Mouse (Mus musculus): ENCODE measurements at regions not wholly inside any gene's neighbourhood (a gene's known extent, or its start where the extent isn't known, plus 50 kb on each side); places are given as distances from the start of the nearest gene placed in this dataset.

- DNase-seq: no peak
Measured at GRCm38 (mm10) chr2:61527127-61527526, 51.3 kb upstream of the Tank start.

- no peak for DNase-seq
Measured at GRCm38 (mm10) chr2:61524060-61524734, 54.2 kb upstream of the Tank start.

GRCm38 (mm10) chr2:61514445-61515123, 63.8 kb upstream of the Tank start:
- DNase-seq: no peak

GRCm38 (mm10) chr2:61513787-61514444, 64.5 kb upstream of the Tank start:
- peak; percentile 42 for DNase-seq

GRCm38 (mm10) chr2:61503594-61503993, 74.8 kb upstream of the Tank start:
- DNase-seq: no peak

GRCm38 (mm10) chr2:61501922-61502321, 76.5 kb upstream of the Tank start:
- DNase-seq: peak in 1 of 2 experiments; percentile 31

- DNase-seq: no peak
Measured at GRCm38 (mm10) chr2:61499266-61499665, 79.1 kb upstream of the Tank start.

GRCm38 (mm10) chr2:61497930-61498329, 80.5 kb upstream of the Tank start:
- DNase-seq: no peak

GRCm38 (mm10) chr2:61496968-61497367, 81.4 kb upstream of the Tank start:
- no peak for DNase-seq

GRCm38 (mm10) chr2:61493918-61494712, 84.3 kb upstream of the Tank start:
- DNase-seq: peak; percentile 79

GRCm38 (mm10) chr2:61492043-61492743, 86.2 kb upstream of the Tank start:
- peak; percentile 81 to 82 for DNase-seq

GRCm38 (mm10) chr2:61490436-61491109, 87.8 kb upstream of the Tank start:
- peak; percentile 34 to 36 for DNase-seq

GRCm38 (mm10) chr2:61489762-61490161, 88.6 kb upstream of the Tank start:
- DNase-seq: peak; percentile 55 to 66

GRCm38 (mm10) chr2:61483820-61484219, 94.6 kb upstream of the Tank start:
- DNase-seq: no peak

GRCm38 (mm10) chr2:61476648-61477047, 101.7 kb upstream of the Tank start:
- no peak for DNase-seq

GRCm38 (mm10) chr2:61474626-61475025, 103.8 kb upstream of the Tank start:
- no peak for DNase-seq

- no peak for DNase-seq
Measured at GRCm38 (mm10) chr2:61470521-61470920, 107.9 kb upstream of the Tank start.

- DNase-seq: no peak
Measured at GRCm38 (mm10) chr2:61470064-61470463, 108.3 kb upstream of the Tank start.

- peak; percentile 61 to 62 for DNase-seq
Measured at GRCm38 (mm10) chr2:61455902-61456301, 122.5 kb upstream of the Tank start.

GRCm38 (mm10) chr2:61454729-61455128, 123.7 kb upstream of the Tank start:
- DNase-seq: no peak

GRCm38 (mm10) chr2:61454311-61454728, 124.1 kb upstream of the Tank start:
- peak; percentile 70 to 75 for DNase-seq

Measured in B cell, adult 2 months (primary cell).